Mouse (Mus musculus) frontal cortex, adult (tissue): ENCODE data around the gene Gm10300.

ENCODE experiments used
- ATAC-seq: cut with Nextera tagmentation; 2 replicates; pipeline ENCODE4 v1.9.2; 2017; ENCODE audit warnings: mild to moderate bottlenecking, moderate library complexity, mixed read lengths; ENCODE audit not compliant: low TSS enrichment

The Gm10300 gene

GRCm38 (mm10) chr4:132074077-132074932, at the start of gene Gm10300:
Gene Gm10300 (plus strand): TSS chr4:132074697.
- peak; percentile 5; the same call in 1 of the 2 replicates for ATAC-seq

- no peak for ATAC-seq
These were observed 49.2 kb upstream of the Gm10300 start for GRCm38 (mm10) chr4:132025264-132025663.

- no peak for ATAC-seq
These were observed 48.6 kb upstream of the Gm10300 start for GRCm38 (mm10) chr4:132025738-132026527.

GRCm38 (mm10) chr4:132027167-132027566, 47.3 kb upstream of the Gm10300 start:
- no peak for ATAC-seq

GRCm38 (mm10) chr4:132027806-132028205, 46.7 kb upstream of the Gm10300 start:
- ATAC-seq = no peak

GRCm38 (mm10) chr4:132029851-132030741, 44.4 kb upstream of the Gm10300 start:
- ATAC-seq = no peak

GRCm38 (mm10) chr4:132033183-132033582, 41.3 kb upstream of the Gm10300 start:
- no peak for ATAC-seq

GRCm38 (mm10) chr4:132034242-132034641, 40.3 kb upstream of the Gm10300 start:
- ATAC-seq = no peak

- ATAC-seq = no peak
These were observed 37.4 kb upstream of the Gm10300 start for GRCm38 (mm10) chr4:132037137-132037536.

GRCm38 (mm10) chr4:132037991-132038390, 36.5 kb upstream of the Gm10300 start:
- ATAC-seq = no peak

GRCm38 (mm10) chr4:132038809-132039208, 35.7 kb upstream of the Gm10300 start:
- ATAC-seq = no peak

GRCm38 (mm10) chr4:132039521-132039920, 35.0 kb upstream of the Gm10300 start:
- ATAC-seq = no peak

GRCm38 (mm10) chr4:132039975-132040645, 34.4 kb upstream of the Gm10300 start:
- ATAC-seq = no peak

- no peak for ATAC-seq
These were observed 32.8 kb upstream of the Gm10300 start for GRCm38 (mm10) chr4:132041471-132042332.

- ATAC-seq = peak; percentile 66; the same call in 1 of the 2 replicates
These were observed 30.8 kb upstream of the Gm10300 start for GRCm38 (mm10) chr4:132043726-132044125.

GRCm38 (mm10) chr4:132048011-132048991, 26.2 kb upstream of the Gm10300 start:
- peak; percentile 13 for ATAC-seq

- ATAC-seq = peak; percentile 92
These were observed 25.5 kb upstream of the Gm10300 start for GRCm38 (mm10) chr4:132048995-132049404.

- ATAC-seq = peak; percentile 43; the same call in 1 of the 2 replicates
These were observed 24.8 kb upstream of the Gm10300 start for GRCm38 (mm10) chr4:132049549-132050200.
